Mouse (Mus musculus): ENCODE measurements around the gene Aqp3. TPM values are rescaled to one million over a fixed set of nuclear protein-coding genes. Genes with fewer than 3 reads are reported as not detected.

Aqp3 gene
- under 1 TPM in 1 of 2 experiments, not detected in 1; 0.45 TPM for total RNA-seq (2023)

DNA sequence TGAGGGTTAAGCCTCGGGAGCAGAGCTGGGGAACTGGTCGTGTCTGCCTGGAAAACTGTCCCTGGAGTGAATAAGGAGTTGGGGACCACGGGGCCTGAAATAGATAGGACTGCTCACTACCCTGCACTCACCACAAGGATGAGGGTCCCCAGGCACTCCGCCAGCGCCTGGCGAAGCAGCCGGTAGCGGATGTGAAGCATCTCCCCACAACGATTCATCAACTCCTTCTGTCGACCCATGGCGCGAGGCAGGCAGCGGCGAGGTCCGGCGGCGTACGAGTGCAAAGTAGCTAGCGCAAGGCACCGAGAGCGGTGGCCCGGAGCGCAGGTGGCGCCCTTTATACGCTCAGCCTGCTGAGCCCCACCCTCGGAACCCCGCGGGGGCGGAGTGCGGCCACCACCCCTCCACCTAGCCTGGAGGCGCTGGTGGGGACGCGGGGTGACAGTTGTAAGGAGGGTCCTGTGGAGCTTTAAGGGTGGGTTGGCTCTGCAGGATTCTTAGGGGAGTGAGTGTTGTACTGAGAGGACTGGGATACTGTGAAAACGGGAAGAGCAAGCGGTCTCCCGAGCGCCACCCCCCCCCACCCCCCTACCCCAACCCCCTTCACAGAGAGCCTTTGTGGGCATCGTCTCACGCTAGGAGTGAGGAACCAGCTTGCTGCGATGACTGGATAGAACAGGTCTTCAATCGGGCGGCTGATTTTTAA is at the start of gene Aqp3:
Gene Aqp3 (minus strand): TSS at position 313 of the 706 bp plus-strand sequence.

DNA sequence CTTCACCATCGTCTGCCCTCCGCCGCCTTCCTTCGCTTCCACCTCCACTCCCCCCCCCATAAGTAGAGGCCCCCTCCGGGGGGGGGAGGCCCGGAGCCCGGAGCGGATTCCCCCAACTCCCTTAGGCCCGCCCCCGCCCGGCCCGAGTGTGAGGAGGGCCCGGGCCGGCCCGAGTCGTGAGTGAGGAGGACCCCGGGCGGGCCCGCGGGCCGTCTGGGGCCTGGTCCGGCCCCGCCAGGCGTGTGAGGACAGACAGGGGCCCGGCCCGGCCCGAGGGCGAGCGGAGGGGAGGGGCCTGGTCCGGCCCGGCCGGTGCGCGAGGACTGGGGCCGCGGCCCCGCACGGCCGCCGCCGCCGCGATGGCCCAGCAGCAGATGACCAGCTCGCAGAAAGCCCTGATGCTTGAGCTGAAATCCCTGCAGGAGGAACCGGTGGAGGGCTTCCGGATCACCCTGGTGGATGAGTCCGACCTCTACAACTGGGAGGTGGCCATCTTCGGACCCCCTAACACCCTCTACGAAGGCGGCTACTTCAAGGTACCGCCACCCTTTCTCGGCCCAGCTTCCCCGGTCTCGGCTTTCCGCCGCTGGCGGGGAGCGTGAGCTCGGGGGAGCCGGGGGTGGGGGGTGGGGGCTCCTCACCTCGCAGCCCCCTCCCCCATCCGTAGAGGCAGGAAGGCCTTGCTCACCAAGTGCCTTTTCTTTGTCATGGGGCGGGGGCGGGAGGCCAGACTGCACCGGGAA is 37.9 kb upstream of the Aqp3 start, which contains the start of gene Ube2r2:
Gene Ube2r2 (plus strand): TSS at position 33 of the 743 bp plus-strand sequence.

DNA sequence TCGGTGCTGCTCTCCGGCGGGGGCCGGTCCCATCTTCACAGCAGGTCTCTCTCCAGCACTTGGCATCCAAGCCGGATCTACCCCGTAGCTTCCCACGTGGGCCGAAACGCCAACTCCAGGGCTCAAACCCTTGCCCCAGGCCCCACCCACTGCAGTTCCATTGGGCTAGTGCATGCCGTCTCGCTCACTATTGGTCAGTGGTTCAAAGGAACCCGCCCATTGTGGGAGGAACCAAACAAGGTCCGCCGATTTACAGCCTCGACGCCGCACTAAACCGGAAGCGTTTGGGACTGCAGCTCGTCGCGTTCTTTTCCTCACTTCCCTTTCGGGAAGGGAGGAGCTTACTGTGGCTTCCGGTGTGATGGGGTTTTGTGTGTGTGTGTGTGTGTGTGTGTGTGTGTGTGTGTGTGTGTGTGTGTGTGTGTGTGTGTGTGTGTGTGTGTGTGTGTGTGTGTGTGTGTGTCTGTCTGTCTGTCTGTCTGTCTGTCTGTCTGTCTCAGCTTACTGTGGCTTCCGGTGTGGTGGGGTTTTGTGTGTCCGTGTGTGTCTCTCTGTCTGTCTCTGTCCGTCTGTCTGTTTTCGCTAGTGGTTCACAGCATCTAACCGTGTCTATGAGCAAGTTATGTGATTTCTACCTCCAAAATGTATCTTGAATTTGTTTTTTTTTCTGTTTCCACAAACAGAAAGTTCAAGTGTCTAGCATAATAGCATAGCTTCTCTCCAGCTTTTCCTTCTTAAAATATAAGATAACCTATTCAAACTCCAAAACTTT is 26.4 kb upstream of the Aqp3 start, which contains the start of gene Nol6:
Gene Nol6 (minus strand): TSS at position 276 of the 772 bp plus-strand sequence.

DNA sequence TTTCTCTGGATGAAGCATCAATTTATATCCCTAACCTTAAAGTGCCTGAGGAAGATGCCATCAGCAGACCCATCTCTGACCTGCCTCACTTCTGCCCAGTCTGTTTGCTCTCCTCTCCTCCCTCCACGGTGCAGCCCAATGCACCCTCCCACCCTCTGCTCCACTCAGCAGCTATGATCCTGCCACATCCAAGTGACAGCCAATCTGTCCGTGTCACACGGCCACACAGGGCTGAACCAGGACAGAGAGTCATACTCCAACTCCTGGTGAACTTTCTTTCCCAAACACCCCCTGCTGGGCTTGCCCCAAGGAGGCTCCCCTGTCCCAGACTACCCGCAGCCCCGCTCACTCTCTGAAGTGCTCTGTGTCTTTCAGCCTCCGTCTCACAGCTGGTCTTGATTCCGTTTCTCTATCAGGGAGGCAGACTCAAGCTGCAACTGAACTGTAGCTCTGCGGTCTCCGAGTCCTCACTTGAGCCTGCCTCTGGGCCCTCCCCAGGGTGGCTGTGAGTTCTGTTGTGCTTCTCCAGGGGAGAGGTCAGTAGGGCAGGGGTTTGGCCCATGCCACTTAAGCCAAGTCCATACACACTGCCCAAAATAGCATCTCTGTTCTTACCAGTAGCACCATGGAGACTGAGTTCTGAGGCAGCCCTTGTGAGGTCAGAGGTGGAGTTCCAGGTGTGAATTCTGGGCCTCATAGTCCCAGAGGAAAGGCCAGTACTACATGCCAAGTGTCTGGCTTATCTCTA is 50.3 kb downstream of the Aqp3 start, which contains the start of gene Aqp7:
Gene Aqp7 (minus strand): TSS at position 616 of the 748 bp plus-strand sequence.

Other genes with a start within 250 kb of the Aqp3 start
- 10 to 100 TPM; 53.6 to 58.1 TPM for gene B4galt1, start 244.2 kb downstream of the Aqp3 start, total RNA-seq (2023)
- not detected for gene Spink4, start 178.1 kb downstream of the Aqp3 start, total RNA-seq (2023)
- gene Bag1, start 149.9 kb downstream of the Aqp3 start, total RNA-seq (2023): 10 to 100 TPM; 80.8 to 81.4 TPM
- 10 to 100 TPM; 52.3 to 56.3 TPM for gene Chmp5, start 149.8 kb downstream of the Aqp3 start, total RNA-seq (2023)
- 10 to 100 TPM; 47.4 to 52.6 TPM for gene Nfx1, start 127.3 kb downstream of the Aqp3 start, total RNA-seq (2023)
- gene Aqp7, start 50.0 kb downstream of the Aqp3 start, total RNA-seq (2023): not detected
- 10 to 100 TPM; 35.6 to 39.7 TPM for gene Nol6, start 26.3 kb upstream of the Aqp3 start, total RNA-seq (2023)
- gene Ube2r2, start 37.6 kb upstream of the Aqp3 start, total RNA-seq (2023): 10 to 100 TPM; 58.4 to 72.8 TPM
- 10 to 100 TPM; 25.3 to 26.9 TPM for gene Ubap2, start 177.0 kb upstream of the Aqp3 start, total RNA-seq (2023)
- 10 to 100 TPM; 63.6 to 67.0 TPM for gene Dcaf12, start 216.7 kb upstream of the Aqp3 start, total RNA-seq (2023)

Data from monocyte, adult 59 days (primary cell).